Mouse (Mus musculus): ENCODE measurements around the gene Foxred2.

Foxred2 gene

GRCm38 (mm10) chr15:77913054-77913453 lies 43.5 kb downstream of the Foxred2 start:
- no peak for DNase-seq

GRCm38 (mm10) chr15:77912585-77912984 lies 43.9 kb downstream of the Foxred2 start:
- no peak for DNase-seq

- DNase-seq = no peak
These were observed 44.5 kb downstream of the Foxred2 start for GRCm38 (mm10) chr15:77912048-77912447.

- DNase-seq = no peak
These were observed 45.5 kb downstream of the Foxred2 start for GRCm38 (mm10) chr15:77911065-77911464.

- DNase-seq = no peak
These were observed 48.6 kb downstream of the Foxred2 start for GRCm38 (mm10) chr15:77907646-77908518.

GRCm38 (mm10) chr15:77906545-77906944 lies 50.0 kb downstream of the Foxred2 start:
- DNase-seq = no peak

GRCm38 (mm10) chr15:77906081-77906480 lies 50.4 kb downstream of the Foxred2 start:
- DNase-seq = no peak

- DNase-seq = no peak
These were observed 51.1 kb downstream of the Foxred2 start for GRCm38 (mm10) chr15:77905275-77905970.

- DNase-seq = no peak
These were observed 52.1 kb downstream of the Foxred2 start for GRCm38 (mm10) chr15:77904363-77904892.

GRCm38 (mm10) chr15:77903176-77903575 lies 53.3 kb downstream of the Foxred2 start:
- DNase-seq = no peak

GRCm38 (mm10) chr15:77894926-77895325 lies 61.6 kb downstream of the Foxred2 start:
- no peak for DNase-seq

GRCm38 (mm10) chr15:77893292-77893691 lies 63.2 kb downstream of the Foxred2 start:
- DNase-seq = no peak

- DNase-seq = no peak
These were observed 64.1 kb downstream of the Foxred2 start for GRCm38 (mm10) chr15:77892420-77892819.

GRCm38 (mm10) chr15:77891766-77892165 lies 64.8 kb downstream of the Foxred2 start:
- DNase-seq = no peak

All from right cerebral cortex, adult 18-20 months (tissue).